Mouse (Mus musculus) layer of hippocampus, postnatal 25 days (tissue): Measurements from ENCODE around the gene Sema5a. TPM values are rescaled to one million over a fixed set of nuclear protein-coding genes. Genes with fewer than 3 reads are reported as not detected.

Experiments used
- DNase-seq, 2 experiments: peaks; one replicate each; pipeline ENCODE4 v3.0.0; 2022; ENCODE audit warnings: mixed read lengths in 2 of 2, low spot score in 1 of 2; ENCODE audit errors: extremely low spot score in 1 of 2
- total RNA-seq, 2 experiments: library from RNA; stranded (reverse); gene quantifications; 2 replicates each; pipeline ENCODE4 v1.2.3; 2021

Sema5a gene
- total RNA-seq, 2 experiments from 2014 or later: 83.3 to 107 TPM

- no peak for DNase-seq
These were observed 178.0 kb downstream of the Sema5a start for GRCm38 (mm10) chr15:32422631-32423030.

DNA sequence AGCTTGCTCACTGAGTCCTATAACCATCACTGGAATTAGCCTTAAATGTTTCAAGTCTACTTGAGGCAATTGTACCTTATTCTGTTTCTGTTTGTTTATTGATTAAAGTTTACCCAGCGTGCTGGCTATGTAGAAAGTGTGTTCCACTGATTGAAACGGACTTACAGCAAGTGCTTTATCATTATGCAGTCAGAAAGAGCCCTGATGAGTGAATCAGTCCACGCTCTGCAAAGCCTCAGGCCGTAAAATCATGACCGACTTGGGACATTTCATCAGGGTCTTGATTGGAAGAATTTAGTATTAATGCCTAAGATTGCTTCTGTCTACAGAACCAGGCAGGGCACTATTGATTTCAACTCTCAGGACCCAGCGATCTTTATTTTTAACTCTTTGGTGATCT is 178.5 kb downstream of the Sema5a start:
- DNase-seq: no peak

- no peak for DNase-seq
These were observed 182.7 kb downstream of the Sema5a start for GRCm38 (mm10) chr15:32427188-32427924.

DNA sequence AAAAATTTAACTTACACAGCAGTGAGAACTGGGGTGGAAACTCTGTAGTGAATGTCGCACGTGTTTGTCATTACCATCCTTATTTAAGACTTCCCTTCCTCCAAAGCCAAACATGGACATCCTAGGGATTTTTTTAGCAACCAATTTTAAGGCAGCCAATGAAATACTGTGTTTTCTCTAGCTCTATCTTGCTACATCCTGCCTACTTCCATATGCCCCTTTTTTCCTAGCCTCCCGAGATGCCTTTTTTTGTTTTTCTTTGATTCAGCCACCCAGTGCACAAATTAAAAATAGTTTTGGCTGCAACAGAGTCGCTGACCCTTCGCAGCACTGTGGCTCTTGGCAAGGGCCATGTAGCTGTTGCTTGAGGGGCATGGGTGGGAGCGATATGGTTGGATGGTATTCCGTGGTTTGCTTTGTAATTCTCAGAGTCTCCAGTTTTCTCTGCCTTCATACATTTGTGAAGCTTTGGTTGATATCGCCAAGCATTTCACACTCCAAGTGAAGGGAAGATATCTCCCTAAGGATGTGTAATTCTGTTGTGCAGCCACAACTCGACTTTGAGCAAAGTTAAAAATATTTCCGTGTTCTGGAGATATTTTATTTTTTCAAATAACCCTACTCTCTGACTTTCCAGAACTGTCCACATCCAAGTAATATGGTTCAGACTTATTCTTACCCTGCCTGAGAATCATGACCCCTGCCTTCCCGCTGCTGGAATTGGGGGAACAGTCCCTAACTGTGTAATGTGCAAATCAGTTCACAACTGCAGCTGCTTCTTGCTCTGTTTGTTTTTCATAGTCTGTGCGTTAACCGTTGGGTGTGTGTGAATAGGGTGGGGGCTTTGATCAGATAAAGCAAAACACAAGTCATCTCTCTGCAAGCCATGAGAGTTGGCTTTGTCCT is 188.6 kb downstream of the Sema5a start:
- DNase-seq: peak in 1 of 2 experiments; percentile 17

- DNase-seq: no peak
These were observed 189.2 kb downstream of the Sema5a start for GRCm38 (mm10) chr15:32433833-32434155.

GRCm38 (mm10) chr15:32434274-32434673 is 189.7 kb downstream of the Sema5a start:
- DNase-seq: no peak

DNA sequence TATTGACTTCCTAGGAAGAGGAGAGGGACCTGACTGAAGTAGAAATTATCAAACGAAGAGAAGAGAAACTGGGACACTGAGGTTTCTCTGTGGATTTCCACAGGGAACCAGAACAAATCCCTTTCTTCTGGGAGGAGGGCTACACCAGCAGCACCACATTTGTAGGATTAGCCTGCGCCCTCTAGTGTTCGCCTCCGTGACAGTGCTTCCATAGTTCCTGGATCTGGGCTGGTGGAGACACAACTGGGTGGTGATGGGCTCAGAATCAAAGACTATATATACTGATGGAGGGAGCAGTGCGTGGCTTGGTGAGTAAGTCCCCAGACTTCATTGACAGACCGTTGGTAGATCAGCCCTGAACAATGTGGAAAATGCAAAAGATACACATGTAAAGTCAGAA is 193.0 kb downstream of the Sema5a start:
- peak; percentile 59 to 84 for DNase-seq

DNA sequence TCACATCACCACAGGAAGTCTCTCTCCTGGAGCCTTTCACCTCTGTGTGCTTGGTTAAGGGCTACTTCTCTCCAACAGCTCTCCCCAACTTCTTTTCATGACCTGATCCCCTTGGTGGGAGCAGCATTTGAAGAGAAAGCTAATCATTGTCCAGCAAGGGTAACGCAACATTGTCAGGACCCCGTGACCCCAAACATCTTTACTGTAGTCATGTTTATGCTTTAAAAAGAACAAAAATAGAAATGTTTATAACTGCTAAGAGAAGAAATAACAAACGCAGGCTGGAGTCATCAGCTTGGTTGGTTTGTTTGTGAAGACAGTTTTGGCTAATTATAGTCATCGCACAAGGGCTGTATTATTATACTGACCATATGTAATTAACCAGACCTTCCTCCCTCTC is 198.1 kb downstream of the Sema5a start:
- no peak for DNase-seq

DNA sequence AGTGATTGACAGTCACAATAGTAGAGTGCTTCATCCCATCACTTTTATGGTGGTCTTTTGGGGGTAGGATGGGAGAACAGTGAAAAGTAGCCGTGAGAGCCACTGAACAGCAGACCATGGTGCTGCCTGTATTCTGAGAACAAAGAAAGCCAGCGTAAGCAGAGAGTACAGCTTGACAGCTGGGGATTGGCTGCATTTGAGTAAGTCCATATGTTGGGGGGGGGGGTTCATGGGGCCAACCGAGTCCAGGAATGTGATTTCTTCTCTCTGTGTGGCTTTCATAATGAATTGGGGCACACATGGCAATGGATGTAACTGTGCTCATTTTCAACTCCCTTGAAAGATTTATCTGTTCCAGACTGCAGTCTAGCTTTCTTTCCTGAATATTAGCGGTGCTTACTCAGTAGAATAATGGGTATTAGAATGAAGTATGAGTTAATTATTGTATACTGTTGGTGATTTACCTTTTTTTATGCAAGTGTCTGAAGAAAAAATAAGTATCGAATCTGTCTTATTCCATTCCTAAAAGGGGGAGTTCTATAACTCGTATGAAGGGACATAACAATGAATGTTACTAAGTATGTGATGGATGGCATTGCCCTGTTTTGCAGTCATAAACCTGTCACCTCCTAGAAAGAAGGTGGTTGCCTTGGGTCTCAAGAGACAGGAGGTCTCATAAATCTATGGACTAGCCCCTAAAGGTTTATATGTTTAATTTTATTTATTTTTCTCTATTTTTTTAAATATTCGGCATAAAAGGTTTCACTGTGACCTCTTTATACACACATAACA is 203.1 kb downstream of the Sema5a start:
- no peak for DNase-seq

DNA sequence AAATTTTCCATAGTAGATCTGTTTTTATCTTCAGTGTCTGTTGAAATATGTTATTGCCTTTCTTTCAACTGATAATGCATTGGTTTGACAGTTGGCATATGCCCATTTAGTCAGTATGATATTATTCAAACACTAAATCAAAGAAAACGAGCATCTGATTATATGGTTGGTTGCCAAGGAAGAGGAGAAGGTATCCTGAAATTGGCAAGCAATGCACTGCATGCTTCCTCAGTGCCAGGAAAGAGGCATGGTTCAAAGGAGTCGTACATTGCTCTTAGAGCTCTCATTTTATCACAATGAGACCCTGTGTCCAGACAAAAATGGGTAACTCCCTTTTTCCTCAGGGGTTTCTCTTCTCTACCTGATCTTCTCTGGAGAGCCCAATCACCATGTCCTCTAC is 214.4 kb downstream of the Sema5a start:
- no peak for DNase-seq

- no peak for DNase-seq
These were observed 215.6 kb downstream of the Sema5a start for GRCm38 (mm10) chr15:32460238-32460637.

GRCm38 (mm10) chr15:32471480-32472050 is 227.0 kb downstream of the Sema5a start:
- no peak for DNase-seq

- no peak for DNase-seq
These were observed 236.1 kb downstream of the Sema5a start for GRCm38 (mm10) chr15:32480747-32481146.

DNA sequence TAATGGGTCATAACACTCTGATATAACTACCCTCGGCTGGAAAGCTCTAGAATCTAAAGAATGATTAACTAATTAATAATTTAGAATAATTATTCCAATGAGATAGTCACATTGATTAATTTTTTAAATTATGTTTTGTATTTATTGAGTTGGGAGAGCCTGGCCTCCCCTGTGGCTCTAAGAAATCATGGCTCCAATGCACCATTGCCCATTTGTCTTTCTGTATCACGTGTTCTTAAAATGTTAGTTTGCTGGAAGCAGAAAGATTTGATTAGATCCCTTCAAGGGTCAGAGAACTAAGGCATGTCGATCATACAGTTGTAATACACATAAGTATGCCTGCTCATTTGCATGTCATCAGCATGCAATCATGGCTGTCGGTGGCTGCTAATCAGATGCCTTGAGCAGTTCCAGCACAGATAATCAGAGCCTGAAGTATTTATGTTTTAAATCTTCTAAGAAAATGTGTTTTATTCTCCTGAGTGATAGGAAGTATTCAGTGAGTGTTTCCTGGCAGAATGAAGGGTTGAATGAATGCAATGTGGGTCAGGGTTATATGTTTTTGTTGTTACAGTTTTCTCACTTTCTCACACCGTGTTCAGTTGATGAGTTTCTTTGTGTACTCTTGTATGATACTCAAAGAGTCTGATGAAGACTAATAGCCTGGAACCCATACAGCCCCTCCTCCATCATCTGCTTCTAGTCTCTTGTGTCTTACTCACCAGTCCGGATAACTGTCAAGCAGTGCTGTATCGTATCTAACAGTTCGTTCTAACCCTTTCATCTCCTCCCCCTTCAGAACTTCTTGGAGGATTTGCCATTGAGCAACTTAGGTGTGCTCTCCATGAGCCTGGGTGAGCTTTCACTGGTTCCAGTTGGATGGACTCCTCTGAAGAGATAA is 240.7 kb downstream of the Sema5a start:
- no peak for DNase-seq

DNA sequence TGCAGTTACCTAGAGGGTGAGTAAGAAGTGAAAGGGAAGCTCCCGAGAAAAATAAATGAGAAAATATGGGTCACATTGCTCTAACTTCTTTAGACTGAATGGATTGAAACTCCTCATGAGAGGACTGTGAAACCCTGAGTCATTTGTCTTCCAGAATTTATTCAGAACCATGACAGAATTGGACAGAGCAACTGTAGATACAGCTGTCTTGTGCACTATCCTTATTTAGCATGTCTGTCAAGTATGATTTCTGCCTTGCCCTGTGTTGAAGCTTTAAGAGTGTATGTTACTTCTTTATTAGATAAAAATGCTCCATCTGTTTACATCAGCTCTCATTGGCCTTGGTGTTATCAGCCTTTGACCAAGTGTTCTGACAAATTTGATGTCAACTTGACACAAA is 243.4 kb downstream of the Sema5a start:
- DNase-seq: no peak

DNA sequence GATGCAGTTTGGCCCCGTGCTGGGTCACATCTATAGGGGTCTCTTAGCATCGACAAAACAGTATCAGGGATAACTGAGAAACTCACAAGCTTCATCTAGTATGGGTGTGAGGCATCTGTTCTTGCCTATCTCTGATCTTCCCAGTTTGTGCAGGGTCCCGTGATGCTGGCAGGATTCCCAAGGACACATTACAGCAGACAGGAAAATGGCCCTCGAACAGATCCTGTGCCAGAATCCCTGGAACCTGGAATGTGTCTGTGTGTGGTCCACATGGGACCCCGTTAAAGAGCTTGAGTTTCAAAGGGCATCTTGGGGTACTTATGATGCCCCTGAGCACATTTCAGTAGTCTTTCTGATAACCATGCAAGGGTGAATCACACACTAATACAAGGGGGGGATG is 249.6 kb downstream of the Sema5a start:
- DNase-seq: no peak

DNA sequence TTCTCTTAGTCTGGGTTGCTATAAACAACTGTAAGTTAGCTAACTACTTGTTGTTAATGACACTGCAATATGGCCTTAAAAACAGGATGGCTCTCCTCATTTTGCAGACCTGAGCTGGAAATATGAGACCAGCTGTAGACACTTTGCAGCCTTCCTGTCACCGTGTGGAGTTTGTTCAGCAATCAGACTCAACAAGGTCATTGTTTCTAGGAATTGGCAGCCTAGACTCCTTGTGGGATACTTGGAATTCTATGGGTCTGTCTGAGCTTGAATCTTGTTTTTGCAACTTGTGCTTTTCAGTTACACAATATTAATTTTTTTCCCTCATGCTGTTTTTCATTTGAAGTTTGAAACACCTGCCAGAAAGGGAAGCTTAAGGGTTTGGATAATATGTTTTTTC is 250.3 kb downstream of the Sema5a start:
- DNase-seq: no peak

DNA sequence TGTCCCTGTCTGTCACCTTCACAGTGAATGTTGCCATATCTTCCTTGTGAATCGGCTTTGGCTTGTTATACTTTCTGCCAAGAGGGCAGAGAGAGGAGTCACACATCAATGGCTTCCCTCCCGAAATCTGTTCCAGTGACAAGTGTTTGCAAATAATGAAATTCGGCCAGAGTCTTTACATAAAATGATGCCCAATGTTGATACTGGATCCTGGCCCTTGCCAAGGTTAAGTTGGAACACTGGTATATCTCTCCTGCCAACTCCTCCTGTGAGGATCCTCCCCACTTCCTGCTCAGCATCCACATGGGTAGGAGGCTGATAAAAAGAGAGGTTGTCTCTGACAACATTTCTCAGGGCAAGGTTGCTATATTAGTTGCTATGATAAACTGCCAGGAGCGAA is 252.3 kb downstream of the Sema5a start:
- no peak for DNase-seq

GRCm38 (mm10) chr15:32505941-32506340 is 261.3 kb downstream of the Sema5a start:
- no peak for DNase-seq

GRCm38 (mm10) chr15:32508282-32508681 is 263.7 kb downstream of the Sema5a start:
- no peak for DNase-seq
